Mouse (Mus musculus): ENCODE results near the gene Gm21954.

- TF ChIP-seq MYOD1 (IDR thresholded peaks at IDR 0.05; ENCODE audit: control insufficient read depth in 1 of 3, insufficient read length in 2 of 3, low read depth in 2 of 3) (no peak), POLR2AphosphoS2 (IDR thresholded peaks at IDR 0.05; ENCODE audit: insufficient read length, low read depth) (no peak), SRF (IDR thresholded peaks at IDR 0.05; ENCODE audit: control insufficient read depth, insufficient read length, low read depth) (no peak)
Observed at GRCm38 (mm10) chr3:55496462-55496941, 24.5 kb upstream of the Gm21954 start.
